Mouse (Mus musculus): Measurements from ENCODE around the gene Bach1.

DNA sequence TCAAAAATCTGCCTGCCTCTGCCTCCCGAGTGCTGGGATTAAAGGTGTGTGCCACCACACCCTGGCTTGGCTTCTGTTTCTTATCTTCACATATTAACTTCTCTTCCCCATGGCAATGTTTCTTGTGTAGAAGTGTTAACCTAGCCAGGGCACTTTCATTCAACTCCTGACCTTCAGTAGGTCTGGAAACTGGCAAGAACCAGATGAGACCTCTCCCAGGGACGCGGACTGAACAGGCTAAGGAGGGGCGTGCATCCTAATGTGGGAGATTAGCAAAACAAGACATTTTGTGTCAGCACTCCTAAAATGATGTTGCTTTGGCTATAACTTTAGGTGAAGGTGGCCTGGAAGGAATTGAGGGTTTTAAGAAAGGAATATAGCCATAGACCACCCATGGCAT lies 7.6 kb upstream of the Bach1 start:
- TF ChIP-seq CTCF (IDR thresholded peaks at IDR 0.05; ENCODE audit: borderline replicate concordance, insufficient read depth, low read length) (no peak), POLR2A (IDR thresholded peaks at IDR 0.05; ENCODE audit: low read depth, low read length) (no peak)
